Mouse (Mus musculus) testis, postnatal 14 days (tissue): Measurements from ENCODE around the gene Wdr82.

ENCODE experiments used
- DNase-seq: peaks from one replicate; pipeline ENCODE4 v3.0.0; 2021; ENCODE audit warnings: low spot score

Gene Wdr82

DNA sequence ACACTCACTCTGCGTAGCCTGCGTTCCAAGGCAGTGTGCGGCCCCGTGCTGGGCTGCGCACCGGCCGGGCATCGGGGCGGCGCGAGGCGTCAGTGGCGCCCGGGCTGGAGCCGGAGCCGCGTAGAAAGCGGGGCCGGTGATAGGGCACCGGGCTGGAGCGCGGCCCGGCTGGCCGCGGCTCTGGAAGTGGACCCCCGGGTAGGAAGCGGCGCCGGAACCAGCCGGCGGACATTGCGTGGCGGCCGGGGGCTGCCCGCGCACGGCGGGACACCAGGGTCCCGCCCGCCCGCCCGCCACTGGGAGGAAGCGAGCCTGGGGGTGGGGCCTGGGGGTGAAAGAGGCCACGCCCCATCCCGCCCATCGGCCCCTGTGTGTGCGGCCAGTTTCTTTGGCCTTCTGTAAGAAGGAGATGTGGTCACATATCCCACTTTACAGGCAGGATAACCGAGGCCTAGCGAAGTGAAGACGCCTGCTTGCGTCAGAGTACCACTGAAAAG is 28.3 kb downstream of the Wdr82 start:
- DNase-seq: peak; percentile 73

DNA sequence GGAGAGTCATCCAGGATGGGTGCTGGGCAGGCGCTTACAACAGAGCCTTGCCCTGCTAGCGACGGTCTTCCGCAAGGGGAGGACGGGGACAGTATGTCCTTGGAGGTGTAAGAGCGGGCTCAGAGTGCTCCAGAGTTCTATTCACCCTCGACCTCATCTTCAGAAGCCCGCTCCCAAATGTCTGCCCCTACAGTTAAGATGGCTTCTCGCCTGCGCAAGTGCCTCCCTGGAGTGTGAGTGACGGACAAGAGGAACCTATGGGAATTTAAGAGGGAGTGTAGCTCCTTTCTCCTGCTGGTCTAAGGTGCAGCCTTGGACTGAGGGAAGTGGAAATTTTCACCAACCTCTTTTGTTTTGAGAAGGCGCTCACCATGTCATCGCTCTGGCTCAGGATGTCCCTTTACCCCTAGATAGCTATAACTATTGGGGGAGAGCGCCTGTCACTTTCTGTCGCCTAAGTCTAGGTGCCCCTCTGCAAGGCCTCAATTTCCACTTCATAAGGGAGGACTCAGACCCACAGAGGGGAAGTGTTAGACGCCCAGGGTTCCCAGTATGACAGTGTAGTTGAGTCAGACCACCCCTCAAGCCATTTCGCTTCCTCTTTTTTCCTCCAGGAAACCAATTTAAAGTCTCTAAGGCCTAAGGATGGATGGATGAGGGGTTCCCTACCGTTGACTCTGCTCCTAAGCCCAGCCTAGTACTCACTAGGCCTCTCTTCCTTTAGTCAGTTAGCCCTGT is 29.0 kb downstream of the Wdr82 start, which contains the start of gene Ppm1m:
TSS of gene Ppm1m (minus strand) at position 212 of the 738 bp plus-strand sequence.
- DNase-seq: no peak

GRCm38 (mm10) chr9:106201895-106202294 is 31.2 kb downstream of the Wdr82 start:
- no peak for DNase-seq

DNA sequence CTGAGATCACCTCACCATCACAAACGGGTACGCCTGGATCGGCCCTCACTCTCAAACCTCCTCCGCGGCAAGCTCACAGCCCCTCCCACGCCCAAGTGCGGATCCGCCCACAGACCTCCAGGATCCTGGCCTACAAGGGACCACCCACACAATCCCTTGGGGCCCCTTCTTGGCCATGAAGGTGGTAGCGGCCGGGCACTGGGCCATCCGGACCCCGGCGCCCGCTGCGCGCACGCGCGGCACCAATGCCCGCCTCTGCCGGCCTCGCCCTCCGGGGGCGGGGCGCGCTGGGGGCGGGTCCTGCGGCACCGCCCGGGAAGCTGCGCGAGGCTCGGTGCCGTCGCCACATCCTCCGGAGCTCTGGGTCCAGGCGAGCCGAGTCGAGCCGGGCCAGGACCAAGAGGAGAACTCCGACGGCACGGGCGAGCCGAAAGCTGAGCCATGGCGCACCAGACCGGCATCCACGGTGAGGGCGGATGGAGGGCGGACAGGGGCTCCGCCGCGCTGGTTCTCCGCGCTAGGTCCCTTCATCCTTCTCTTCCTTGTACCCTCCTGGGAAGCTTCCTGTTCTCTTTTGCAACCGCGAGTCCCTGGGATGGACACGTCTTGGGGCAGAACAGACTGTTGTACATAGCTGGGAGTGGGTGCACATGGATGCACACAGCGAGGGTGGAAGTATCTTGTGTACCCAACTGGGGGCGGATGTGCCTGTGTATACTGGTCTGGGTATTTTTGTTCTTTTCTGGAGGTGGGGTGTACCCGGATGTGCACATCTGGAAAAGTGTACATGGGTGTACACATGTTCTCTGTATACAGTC is 32.3 kb downstream of the Wdr82 start, which contains the start of gene Twf2:
TSS of gene Twf2 (plus strand) at position 290 of the 818 bp plus-strand sequence.
- peak; percentile 88 for DNase-seq

DNA sequence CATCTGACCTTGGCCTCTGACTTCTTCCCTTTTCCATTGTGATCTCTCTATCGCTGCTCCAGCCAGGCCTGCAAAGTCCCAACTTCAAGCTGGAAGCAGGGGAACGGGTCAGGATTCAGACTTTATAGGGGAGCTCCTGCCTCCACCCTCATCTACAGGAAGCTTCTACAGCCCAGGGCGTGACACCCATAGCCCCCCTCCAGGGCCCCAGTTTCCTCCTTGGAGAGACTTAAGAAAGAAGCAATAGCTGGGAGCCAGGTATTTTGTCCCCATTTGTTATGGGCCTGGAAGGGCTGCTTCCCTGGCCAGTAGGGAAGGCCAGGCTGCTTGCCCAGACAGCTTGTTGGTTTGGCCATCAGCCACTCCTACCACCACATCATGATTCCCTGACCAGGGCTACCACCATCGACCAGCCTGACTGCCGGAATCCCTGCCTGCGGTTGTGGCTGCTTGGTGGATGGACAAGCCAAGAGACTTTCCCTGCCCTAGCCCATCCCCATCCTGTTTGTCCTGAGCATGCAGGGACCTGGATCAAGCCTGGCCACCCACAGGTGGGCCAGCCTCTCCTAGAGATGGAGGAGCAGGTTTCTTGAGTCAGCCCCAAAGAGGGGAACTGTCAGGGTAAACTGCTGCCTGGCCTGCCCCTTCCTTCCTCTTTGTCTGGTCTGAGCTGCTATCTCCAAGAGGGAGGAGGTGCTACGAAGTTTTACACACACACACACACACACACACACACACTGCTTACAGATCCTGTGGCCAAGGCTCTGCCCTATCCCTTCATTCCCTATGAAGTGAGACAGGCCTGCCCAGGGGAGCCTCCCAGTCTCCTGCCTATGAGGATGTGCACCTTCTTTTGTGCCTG is 33.5 kb downstream of the Wdr82 start:
- peak; percentile 4 for DNase-seq

- no peak for DNase-seq
Observed at GRCm38 (mm10) chr9:106205713-106206290, 35.1 kb downstream of the Wdr82 start.

- no peak for DNase-seq
Observed at GRCm38 (mm10) chr9:106206515-106206914, 35.8 kb downstream of the Wdr82 start.

- no peak for DNase-seq
Observed at GRCm38 (mm10) chr9:106208181-106208580, 37.5 kb downstream of the Wdr82 start.

- no peak for DNase-seq
Observed at GRCm38 (mm10) chr9:106209954-106210353, 39.2 kb downstream of the Wdr82 start.

- DNase-seq: no peak
Observed at GRCm38 (mm10) chr9:106210853-106211609, 40.3 kb downstream of the Wdr82 start.

GRCm38 (mm10) chr9:106211680-106212593 is 41.2 kb downstream of the Wdr82 start:
- DNase-seq: peak; percentile 85

- DNase-seq: no peak
Observed at GRCm38 (mm10) chr9:106212594-106212981, 41.9 kb downstream of the Wdr82 start.

DNA sequence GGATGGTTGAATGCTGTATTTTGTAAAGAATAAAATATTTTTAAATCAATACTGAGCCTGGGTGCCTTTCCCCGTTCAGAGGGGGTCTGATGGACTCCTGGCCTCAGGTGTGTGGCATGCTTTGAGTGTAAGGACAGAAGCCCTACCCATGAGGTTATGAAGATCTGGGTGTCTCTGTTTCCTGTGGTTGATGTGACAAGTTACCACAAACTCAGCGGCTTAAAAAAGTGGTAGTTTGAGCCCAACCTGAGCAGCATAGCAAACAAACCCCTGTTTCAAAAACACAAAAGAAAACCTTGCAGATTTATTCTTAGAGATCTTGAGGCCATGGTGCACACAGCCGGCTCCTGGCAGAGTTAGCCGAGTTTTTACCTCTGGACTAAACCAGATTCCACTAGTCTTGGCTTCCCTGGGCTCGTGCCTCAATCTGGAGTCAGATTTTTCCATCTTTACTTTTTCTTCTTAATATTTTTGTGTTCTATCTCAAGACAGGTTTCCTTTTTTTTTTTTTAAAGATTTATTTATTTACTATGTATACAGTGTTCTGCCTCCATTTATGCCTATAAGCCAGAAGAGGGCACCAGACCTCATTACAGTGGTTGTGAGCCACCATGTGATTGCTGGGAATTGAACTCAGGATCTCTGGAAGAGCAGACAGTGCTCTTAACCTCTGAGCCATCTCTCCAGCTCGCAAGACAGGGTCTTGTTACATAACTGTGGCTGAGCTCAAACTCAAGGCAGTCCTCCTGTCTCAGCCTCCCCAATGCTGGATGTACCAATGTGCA is 44.8 kb downstream of the Wdr82 start:
- DNase-seq: no peak

DNA sequence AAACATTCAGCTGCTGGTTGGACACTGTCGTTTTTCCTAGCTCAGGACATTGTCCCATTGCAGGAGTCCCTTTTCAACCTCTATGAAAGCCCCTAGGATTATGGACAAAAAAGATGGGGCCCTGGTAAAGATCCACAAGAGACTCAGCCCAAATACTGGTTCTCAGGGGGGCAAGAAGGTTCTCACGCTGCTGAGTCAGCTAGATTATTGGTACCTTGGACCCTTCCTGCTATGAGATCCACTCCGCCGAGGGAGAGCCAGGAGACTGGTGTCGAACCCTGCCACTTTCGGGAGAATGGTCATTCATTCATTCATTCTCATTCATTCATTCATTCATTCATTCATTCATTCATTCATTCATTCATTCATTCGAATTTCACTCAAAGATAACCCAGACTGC is 46.2 kb downstream of the Wdr82 start:
- no peak for DNase-seq

DNA sequence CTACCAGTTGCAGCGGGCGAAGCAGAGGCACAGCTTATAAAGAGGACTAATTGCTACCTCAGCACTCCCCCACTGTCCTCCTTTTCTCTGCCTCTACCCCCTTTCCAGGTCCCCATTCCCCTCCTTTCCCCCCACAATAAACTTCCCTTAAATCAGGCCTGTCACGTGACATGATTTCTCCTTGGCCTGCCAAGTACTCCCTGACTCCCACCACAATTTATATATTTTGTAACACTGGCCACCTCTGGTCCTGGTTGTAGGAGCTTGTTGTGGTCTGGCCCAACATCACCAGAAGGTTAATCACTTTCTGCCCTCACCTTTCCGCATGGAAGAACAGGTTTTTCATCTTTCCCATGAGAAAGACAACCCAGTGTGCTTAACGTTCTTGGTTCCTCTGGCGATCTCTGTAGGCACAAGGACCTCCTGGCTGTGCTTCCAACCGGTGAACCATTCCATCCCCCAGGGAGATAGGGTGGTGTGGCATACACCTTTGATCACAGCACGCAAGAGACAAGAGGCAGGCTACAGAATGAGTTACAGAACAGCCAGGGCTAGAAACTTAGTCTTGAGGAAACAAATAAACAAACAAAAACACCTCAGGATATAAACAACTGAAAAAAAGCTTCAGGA is 50.3 kb downstream of the Wdr82 start:
- DNase-seq: no peak

DNA sequence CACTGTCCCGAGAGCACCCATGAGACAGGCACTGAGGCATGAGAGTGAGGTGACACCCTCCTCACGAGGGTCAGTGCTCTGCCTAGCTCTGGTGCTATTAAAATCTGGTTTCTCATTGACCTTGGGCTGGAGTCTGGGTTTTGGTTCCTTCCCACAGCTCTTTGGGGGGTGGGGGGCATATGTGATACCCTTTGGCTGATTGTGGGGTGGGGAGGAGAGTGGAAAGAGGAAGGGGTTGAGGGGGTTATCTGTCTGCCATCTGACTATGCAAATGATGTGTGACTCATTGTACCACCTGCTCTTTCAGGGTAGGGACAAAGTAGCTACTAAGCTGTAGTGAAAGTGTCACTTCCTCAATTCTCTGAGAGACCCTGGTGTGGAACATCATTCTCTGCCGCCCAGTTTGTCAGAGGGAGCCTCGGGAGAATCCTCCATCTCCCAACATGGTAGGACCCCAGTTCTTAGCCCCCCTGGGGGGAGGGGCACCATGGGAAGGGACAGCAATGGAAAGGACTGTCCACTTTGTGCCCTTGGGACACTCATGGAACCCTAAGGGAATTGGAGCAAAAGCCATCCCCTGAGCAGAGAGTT is 51.6 kb downstream of the Wdr82 start, which contains the start of gene Tlr9:
TSS of gene Tlr9 (plus strand) at position 338 of the 591 bp plus-strand sequence.
- no peak for DNase-seq

DNA sequence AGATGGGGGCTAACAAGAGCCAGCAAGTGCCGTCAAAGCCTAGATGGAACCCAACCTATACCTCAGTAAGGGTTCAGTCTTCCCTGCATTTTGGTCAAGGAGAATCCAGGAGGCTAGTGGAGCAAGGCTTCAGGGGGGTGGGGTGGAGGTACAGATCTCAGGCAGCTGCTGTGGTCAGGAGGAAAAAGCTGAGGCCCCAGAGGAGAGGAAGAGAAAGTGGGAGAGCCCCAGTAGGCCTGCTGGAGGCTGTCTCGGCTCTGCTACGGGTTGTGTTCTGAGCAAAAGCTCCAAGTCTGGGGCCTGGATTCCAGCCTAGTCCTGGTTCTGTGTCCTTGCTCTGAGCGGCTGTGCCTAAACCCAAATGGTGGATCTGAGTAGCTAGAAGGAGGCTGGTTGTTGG is 52.3 kb downstream of the Wdr82 start:
- DNase-seq: no peak
